Mouse (Mus musculus) forebrain, embryonic 16.5 days (tissue): ENCODE results near the gene St6galnac3. TPM values are rescaled to one million over a fixed set of nuclear protein-coding genes. Genes with fewer than 3 reads are reported as not detected.

ENCODE experiments used
- ATAC-seq: fragments of 200-750 bp; cut with Nextera tagmentation; 2 replicates; pipeline ENCODE4 v1.8.0; 2017; ENCODE audit warnings: mild to moderate bottlenecking, moderate library complexity
- H3K27ac ChIP-seq: fragments of 300-500 bp; sonication (generic); 2 replicates; pipeline ENCODE4 v1.5.1; 2014; ENCODE audit warnings: low read length, control low read depth
- H3K27me3 ChIP-seq: fragments of 300-500 bp; sonication (generic); replicated peaks from 2 replicates; pipeline ENCODE4 v1.6.1; 2014; ENCODE audit warnings: low read length; ENCODE audit not compliant: control insufficient read depth, insufficient read depth
- H3K36me3 ChIP-seq: fragments of 300-500 bp; sonication (generic); 2 replicates; pipeline ENCODE4 v1.6.1; 2014; ENCODE audit not compliant: control insufficient read depth, insufficient read depth
- H3K4me1 ChIP-seq: fragments of 300-500 bp; sonication (generic); replicated peaks from 2 replicates; pipeline ENCODE4 v1.6.1; 2014; ENCODE audit warnings: low read length; ENCODE audit not compliant: control insufficient read depth, insufficient read depth
- H3K4me2 ChIP-seq: fragments of 300-500 bp; sonication (generic); 2 replicates; pipeline ENCODE4 v1.6.1; 2014; ENCODE audit warnings: mild to moderate bottlenecking, low read length, control low read depth
- H3K4me3 ChIP-seq: fragments of 300-500 bp; sonication (generic); replicated peaks from 2 replicates; pipeline ENCODE4 v1.5.1; 2014; ENCODE audit warnings: mild to moderate bottlenecking, low read length, control low read depth
- H3K9ac ChIP-seq: fragments of 300-500 bp; sonication (generic); replicated peaks from 2 replicates; pipeline ENCODE4 v1.6.1; 2014; ENCODE audit warnings: low read depth, low read length, control low read depth
- H3K9me3 ChIP-seq: fragments of 300-500 bp; sonication (generic); 2 replicates; pipeline ENCODE4 v1.6.1; 2016; ENCODE audit warnings: low read length; ENCODE audit not compliant: control insufficient read depth
- WGBS: fragments of 180-500 bp; shearing (Covaris S2); extraction: QIAGEN DNeasy Blood & Tissue Kit; methylation state at CpG from one replicate; pipeline ENCODE4 v1.1.7; 2014; 5-methylcytosine and 5-hydroxymethylcytosine counted together
- polyA plus RNA-seq: library from polyadenylated mRNA; unstranded; fragments of >200 nt; fragmentation: Nextera tagmentation; extraction: Ambion mirVana; gene quantifications from 2 replicates; pipeline ENCODE4 v1.2.1, GENCODE M21; 2015

Gene St6galnac3
- polyA plus RNA-seq, 1 experiment from 2014 or later = 23.5 TPM

- H3K27me3 ChIP-seq = no peaks in the 10 kb centered on the region
- no peak overlapping the region for H3K9ac ChIP-seq
- H3K27ac ChIP-seq = no peak overlapping the region
- no peak for ATAC-seq
- WGBS = 78% methylated on average over 5 of the region's 5 CpGs
- H3K4me1 ChIP-seq = no peaks in the 10 kb centered on the region
- no peaks in the 10 kb centered on the region for H3K36me3 ChIP-seq
- H3K4me2 ChIP-seq = no peak overlapping the region
- H3K9me3 ChIP-seq = no peaks in the 10 kb centered on the region
- H3K4me3 ChIP-seq = no peak overlapping the region
These were observed 390.7 kb downstream of the St6galnac3 start for GRCm38 (mm10) chr3:153334152-153334825.

GRCm38 (mm10) chr3:153324307-153324706 is 400.7 kb downstream of the St6galnac3 start:
- whole genome bisulfite sequencing = 71% methylated on average over 3 of the region's 3 CpGs
- Histone ChIP-seq H3K9me3 (no peaks in the 10 kb centered on the region), H3K27me3 (no peaks in the 10 kb centered on the region), H3K9ac (no peak overlapping the region), H3K4me3 (no peak overlapping the region), H3K36me3 (no peaks in the 10 kb centered on the region), H3K4me1 (no peaks in the 10 kb centered on the region), H3K27ac (no peak overlapping the region), H3K4me2 (no peak overlapping the region)
- ATAC-seq = no peak

- Histone ChIP-seq H3K27ac (no peak overlapping the region), H3K4me1 (no peaks in the 10 kb centered on the region), H3K27me3 (no peaks in the 10 kb centered on the region), H3K36me3 (no peaks in the 10 kb centered on the region), H3K4me3 (no peak overlapping the region), H3K4me2 (no peak overlapping the region), H3K9ac (no peak overlapping the region), H3K9me3 (no peaks in the 10 kb centered on the region)
- 87% methylated on average over 8 of the region's 8 CpGs for WGBS
- no peak for ATAC-seq
These were observed 401.5 kb downstream of the St6galnac3 start for GRCm38 (mm10) chr3:153323446-153323845.

- H3K9me3 ChIP-seq = no peaks in the 10 kb centered on the region
- 75% methylated on average over 9 of the region's 9 CpGs for WGBS
- H3K4me1 ChIP-seq = no peaks in the 10 kb centered on the region
- H3K27ac ChIP-seq = no peak overlapping the region
- H3K27me3 ChIP-seq = no peaks in the 10 kb centered on the region
- no peak overlapping the region for H3K4me2 ChIP-seq
- H3K9ac ChIP-seq = no peak overlapping the region
- no peaks in the 10 kb centered on the region for H3K36me3 ChIP-seq
- ATAC-seq = no peak
- H3K4me3 ChIP-seq = no peak overlapping the region
These were observed 411.4 kb downstream of the St6galnac3 start for GRCm38 (mm10) chr3:153313583-153313982.

- Histone ChIP-seq H3K4me2 (no peak overlapping the region), H3K9me3 (no peaks in the 10 kb centered on the region), H3K4me1 (no peaks in the 10 kb centered on the region), H3K27me3 (no peaks in the 10 kb centered on the region), H3K9ac (no peak overlapping the region), H3K27ac (no peak overlapping the region), H3K36me3 (no peaks in the 10 kb centered on the region), H3K4me3 (no peak overlapping the region)
- WGBS = 88% methylated on average over 9 of the region's 9 CpGs
- ATAC-seq = no peak
These were observed 411.8 kb downstream of the St6galnac3 start for GRCm38 (mm10) chr3:153313167-153313566.

- ATAC-seq = no peak
- Histone ChIP-seq H3K4me3 (no peak overlapping the region), H3K36me3 (no peaks in the 10 kb centered on the region), H3K27ac (no peak overlapping the region), H3K9ac (no peak overlapping the region), H3K4me2 (no peak overlapping the region), H3K27me3 (no peaks in the 10 kb centered on the region), H3K4me1 (no peaks in the 10 kb centered on the region), H3K9me3 (no peaks in the 10 kb centered on the region)
- WGBS = 93% methylated on average over 3 of the region's 3 CpGs
These were observed 413.0 kb downstream of the St6galnac3 start for GRCm38 (mm10) chr3:153312006-153312405.

GRCm38 (mm10) chr3:153308379-153308778 is 416.6 kb downstream of the St6galnac3 start:
- H3K4me1 ChIP-seq = no peaks in the 10 kb centered on the region
- no peaks in the 10 kb centered on the region for H3K36me3 ChIP-seq
- H3K4me2 ChIP-seq = no peak overlapping the region
- H3K27ac ChIP-seq = no peak overlapping the region
- no peaks in the 10 kb centered on the region for H3K27me3 ChIP-seq
- no peak overlapping the region for H3K9ac ChIP-seq
- no peaks in the 10 kb centered on the region for H3K9me3 ChIP-seq
- no peak for ATAC-seq
- H3K4me3 ChIP-seq = no peak overlapping the region
- WGBS = 77% methylated on average over 4 of the region's 4 CpGs

- 87% methylated on average over 3 of the region's 3 CpGs for WGBS
- Histone ChIP-seq H3K27me3 (no peaks in the 10 kb centered on the region), H3K9me3 (no peaks in the 10 kb centered on the region), H3K9ac (no peak overlapping the region), H3K4me1 (no peaks in the 10 kb centered on the region), H3K4me2 (no peak overlapping the region), H3K36me3 (no peaks in the 10 kb centered on the region), H3K27ac (no peak overlapping the region), H3K4me3 (no peak overlapping the region)
- ATAC-seq = no peak
These were observed 419.8 kb downstream of the St6galnac3 start for GRCm38 (mm10) chr3:153305153-153305552.

- WGBS = 91% methylated on average over 7 of the region's 7 CpGs
- no peak for ATAC-seq
- Histone ChIP-seq H3K36me3 (no peaks in the 10 kb centered on the region), H3K27ac (no peak overlapping the region), H3K9ac (no peak overlapping the region), H3K4me2 (no peak overlapping the region), H3K4me3 (no peak overlapping the region), H3K4me1 (peaks cover 2% of the 10 kb centered on the region; the same call in 1 of the 2 replicates), H3K9me3 (no peaks in the 10 kb centered on the region), H3K27me3 (no peaks in the 10 kb centered on the region)
These were observed 422.6 kb downstream of the St6galnac3 start for GRCm38 (mm10) chr3:153302376-153302775.
